Mouse (Mus musculus) CH12.LX (cell line): Measurements from ENCODE around the gene Nr1i3. TPM values are rescaled to one million over a fixed set of nuclear protein-coding genes. Genes with fewer than 3 reads are reported as not detected.
A peak's percentile ranks its signal among the peaks of the same experiment; 100 is the strongest.

Experiments
- DNase-seq: peaks from one replicate; pipeline ENCODE4 v3.0.0-alpha.2; 2013; ENCODE audit errors: extremely low read depth
- H3K27ac ChIP-seq: 2 replicates; pipeline ENCODE4 v1.5.1; 2012; ENCODE audit warnings: low read depth, mild to moderate bottlenecking, control low read depth, moderate library complexity; ENCODE audit not compliant: insufficient read depth
- H3K27me3 ChIP-seq: replicated peaks from 2 replicates; pipeline ENCODE3; 2012; ENCODE audit warnings: inconsistent platforms
- H3K36me3 ChIP-seq, 2 experiments: replicated peaks in 1 of 2; 2 replicates each; pipeline versions ENCODE3 to v1.6.1; 2012; ENCODE audit warnings: inconsistent platforms in 1 of 2, low read length in 1 of 2, mild to moderate bottlenecking in 1 of 2, mixed read lengths in 1 of 2, moderate library complexity in 1 of 2; ENCODE audit not compliant: control insufficient read depth in 1 of 2, insufficient read depth in 1 of 2
- H3K4me1 ChIP-seq, 2 experiments: 2 replicates each; pipeline ENCODE4 v1.6.1; 2012; ENCODE audit warnings: inconsistent platforms in 1 of 2, moderate library complexity in 1 of 2; ENCODE audit not compliant: insufficient read depth in 2 of 2, control insufficient read depth in 1 of 2
- H3K4me2 ChIP-seq: 2 replicates; pipeline ENCODE4 v1.6.1; 2012; ENCODE audit warnings: low read depth, mild to moderate bottlenecking, control low read depth; ENCODE audit not compliant: poor library complexity, insufficient read depth, severe bottlenecking
- H3K4me3 ChIP-seq, 3 experiments: fragments of 150-350 bp in 1 of 3; sonication (generic) in 1 of 3; replicated peaks in 1 of 3; 2 replicates each; pipeline versions ENCODE3 to v1.5.1; 2011 to 2012; ENCODE audit warnings: low read depth in 2 of 3, low read length in 2 of 3, mild to moderate bottlenecking in 2 of 3, moderate library complexity in 2 of 3, control low read depth in 1 of 3, improper control_type of control experiment in 1 of 3, inconsistent platforms in 1 of 3, mixed read lengths in 1 of 3; ENCODE audit not compliant: poor library complexity in 1 of 3
- H3K79me2 ChIP-seq: replicated peaks from 2 replicates; pipeline ENCODE4 v1.6.1; 2012; ENCODE audit warnings: mild to moderate bottlenecking, moderate library complexity; ENCODE audit not compliant: control insufficient read depth, poor library complexity, insufficient read depth, severe bottlenecking; ENCODE audit errors: extremely low read depth
- H3K9ac ChIP-seq: 2 replicates; pipeline ENCODE4 v1.6.1; 2012; ENCODE audit warnings: low read depth, mild to moderate bottlenecking, control low read depth, moderate library complexity; ENCODE audit not compliant: insufficient read depth
- H3K9me3 ChIP-seq: replicated peaks from 2 replicates; pipeline ENCODE3; 2012; ENCODE audit warnings: low read length, inconsistent platforms, mixed read lengths
- CHD1 ChIP-seq: IDR thresholded peaks from 2 replicates; pipeline ENCODE4 v1.6.1; 2012; ENCODE audit warnings: low read depth, low read length, improper control_type of control experiment, inconsistent platforms
- E2F4 ChIP-seq: IDR thresholded peaks from 2 replicates; pipeline ENCODE4 v1.6.1; 2011; ENCODE audit warnings: low read depth, low read length, improper control_type of control experiment; ENCODE audit not compliant: insufficient replicate concordance
- ELF1 ChIP-seq: IDR thresholded peaks from 2 replicates; pipeline ENCODE4 v1.6.1; 2014; ENCODE audit warnings: low read depth, mild to moderate bottlenecking, inconsistent platforms, low read length, improper control_type of control experiment
- EP300 ChIP-seq: IDR thresholded peaks from 2 replicates; pipeline ENCODE4 v1.6.1; 2011; ENCODE audit warnings: low read length, improper control_type of control experiment
- ETS1 ChIP-seq: conservative IDR thresholded peaks from 2 replicates; pipeline ENCODE4 v1.6.1; 2012; ENCODE audit warnings: low read depth, mild to moderate bottlenecking, inconsistent platforms, low read length, improper control_type of control experiment, moderate library complexity
- GABPA ChIP-seq: IDR thresholded peaks from 2 replicates; pipeline ENCODE4 v1.6.1; 2012; ENCODE audit warnings: low read depth, low read length, improper control_type of control experiment, inconsistent platforms; ENCODE audit not compliant: insufficient replicate concordance
- IRF4 ChIP-seq: IDR thresholded peaks from 2 replicates; pipeline ENCODE4 v1.6.1; 2014; ENCODE audit warnings: low read depth, mild to moderate bottlenecking, inconsistent platforms, low read length, improper control_type of control experiment
- JUN ChIP-seq: IDR thresholded peaks from 2 replicates; pipeline ENCODE4 v1.6.1; 2011; ENCODE audit warnings: low read depth, mild to moderate bottlenecking, low read length, improper control_type of control experiment, moderate library complexity; ENCODE audit not compliant: insufficient read depth
- JUND ChIP-seq: conservative IDR thresholded peaks from 2 replicates; pipeline ENCODE4 v1.6.1; 2011; ENCODE audit warnings: low read depth, low read length, improper control_type of control experiment
- MXI1 ChIP-seq: IDR thresholded peaks from 2 replicates; pipeline ENCODE4 v1.6.1; 2011; ENCODE audit warnings: mild to moderate bottlenecking, low read depth, low read length, improper control_type of control experiment
- MYC ChIP-seq: IDR thresholded peaks from 2 replicates; pipeline ENCODE4 v1.6.1; 2011; ENCODE audit warnings: low read depth, mild to moderate bottlenecking, improper control_type of control experiment, low read length
- NRF1 ChIP-seq: IDR thresholded peaks from 2 replicates; pipeline ENCODE4 v1.6.1; 2014; ENCODE audit warnings: low read depth, mild to moderate bottlenecking, inconsistent platforms, low read length, improper control_type of control experiment, moderate library complexity
- POLR2A ChIP-seq: IDR thresholded peaks from 2 replicates; pipeline ENCODE4 v1.6.1; 2011; ENCODE audit warnings: low read depth, mild to moderate bottlenecking, improper control_type of control experiment, low read length
- POLR2AphosphoS2 ChIP-seq: IDR thresholded peaks from 2 replicates; pipeline ENCODE4 v1.6.1; 2011; ENCODE audit warnings: low read depth, low read length, improper control_type of control experiment
- RAD21 ChIP-seq: IDR thresholded peaks from 2 replicates; pipeline ENCODE4 v1.6.1; 2011; ENCODE audit warnings: low read depth, mild to moderate bottlenecking, low read length, improper control_type of control experiment, moderate library complexity
- SMC3 ChIP-seq: IDR thresholded peaks from 2 replicates; pipeline ENCODE4 v1.6.1; 2011; ENCODE audit warnings: low read depth, low read length, improper control_type of control experiment
- TCF12 ChIP-seq: IDR thresholded peaks from 2 replicates; pipeline ENCODE4 v1.6.1; 2014; ENCODE audit warnings: low read depth, mild to moderate bottlenecking, inconsistent platforms, low read length, improper control_type of control experiment
- USF2 ChIP-seq: conservative IDR thresholded peaks from 2 replicates; pipeline ENCODE4 v1.6.1; 2011; ENCODE audit warnings: low read depth, low read length, improper control_type of control experiment
- ZC3H11A ChIP-seq: IDR thresholded peaks from 2 replicates; pipeline ENCODE4 v1.6.1; 2012; ENCODE audit warnings: low read depth, mild to moderate bottlenecking, inconsistent platforms, low read length, improper control_type of control experiment
- ZMIZ1 ChIP-seq: IDR thresholded peaks from 2 replicates; pipeline ENCODE4 v1.6.1; 2012; ENCODE audit warnings: low read depth, mild to moderate bottlenecking, inconsistent platforms, low read length, improper control_type of control experiment
- dilution Hi-C: fragments of 300-500 bp; cut with MboI; formaldehyde crosslinking; loops from 2 replicates; pipeline ENCODE4 v1.14.3; 2020; ENCODE audit warnings: low sequenced_read_pairs; ENCODE audit not compliant: extremely low pct_unique_long_range_greater_than_20kb, extremely low pct_ligation_motif_present
- in situ Hi-C: fragments of 300-500 bp; cut with MboI; formaldehyde crosslinking; loops from 3 replicates; pipeline ENCODE4 v1.14.3; 2019; ENCODE audit warnings: low sequenced_read_pairs, low pct_ligation_motif_present, low pct_unique_long_range_greater_than_20kb, mixed read lengths
- polyA plus RNA-seq: library from polyadenylated mRNA; unstranded; fragments of >175 nt; gene quantifications from 2 replicates; pipeline ENCODE4 v1.2.1, GENCODE M21; 2012; ENCODE audit warnings: low read depth; ENCODE audit not compliant: insufficient read length
- total RNA-seq, 2 experiments: library from RNA; depleted of rRNA; stranded (reverse); fragments of 300-350 nt in 1 of 2; fragments of >200 nt in 1 of 2; gene quantifications; 2 replicates each; pipeline ENCODE4 v1.2.3; 2012 to 2014

Nr1i3 gene
- total and polyA plus RNA-seq, 3 experiments, result 0.23 to 1.2 TPM; not detected in 1

DNA sequence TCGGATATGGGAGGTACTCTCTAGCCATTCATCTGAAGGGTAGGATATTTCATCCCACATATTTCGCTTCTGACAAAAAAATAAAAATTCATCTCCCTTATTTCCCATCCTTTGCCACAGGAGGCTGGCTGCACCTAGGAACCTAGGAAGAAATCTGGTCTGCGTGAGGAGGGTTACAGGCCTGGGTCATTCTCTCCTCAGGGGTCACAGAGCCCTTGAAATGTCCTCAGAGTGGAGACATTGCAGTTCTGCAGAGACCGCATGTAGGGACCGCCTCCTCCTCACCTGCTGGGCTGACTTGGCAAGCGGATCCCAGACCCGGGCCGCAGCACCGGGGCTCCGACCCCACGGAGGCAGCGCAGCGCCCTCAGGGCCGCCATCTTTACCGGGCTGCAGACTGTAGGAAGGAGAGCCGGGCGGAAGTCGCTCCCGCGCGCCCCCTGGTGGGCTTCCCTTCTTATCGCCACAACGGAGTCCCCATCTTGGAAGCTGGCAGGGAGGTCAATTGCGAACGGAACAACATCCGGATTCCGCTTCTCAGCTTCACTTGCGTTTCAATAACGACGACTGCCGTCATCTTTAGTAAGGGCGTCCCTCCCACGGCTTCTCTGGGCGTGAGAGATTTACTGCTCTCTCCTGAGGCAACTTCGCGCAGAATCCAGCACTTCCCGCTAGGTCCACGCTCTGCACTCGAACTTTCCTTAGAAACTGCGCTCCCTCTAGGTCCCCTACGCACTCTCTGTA is 33.1 kb downstream of the Nr1i3 start (continued):
- no peak for TF ChIP-seq ETS1
- no peak for TF ChIP-seq EP300
- 0 out of 2 replicates have a peak, but pooled peaks have one; percentile 31 for TF ChIP-seq JUND
- TF ChIP-seq E2F4, result peak; percentile 65; the same call in 1 of the 2 replicates
- no peak for TF ChIP-seq ZC3H11A
- no peak for TF ChIP-seq USF2
- no peak for TF ChIP-seq CHD1
- TF ChIP-seq RAD21, result no peak
- TF ChIP-seq JUN, result no peak
- peak; percentile 71 for TF ChIP-seq MXI1
- TF ChIP-seq ZMIZ1, result no peak; the same call in 1 of the 2 replicates
- TF ChIP-seq ELF1, result peak; percentile 95
- TF ChIP-seq POLR2A, result peak; percentile 93

DNA sequence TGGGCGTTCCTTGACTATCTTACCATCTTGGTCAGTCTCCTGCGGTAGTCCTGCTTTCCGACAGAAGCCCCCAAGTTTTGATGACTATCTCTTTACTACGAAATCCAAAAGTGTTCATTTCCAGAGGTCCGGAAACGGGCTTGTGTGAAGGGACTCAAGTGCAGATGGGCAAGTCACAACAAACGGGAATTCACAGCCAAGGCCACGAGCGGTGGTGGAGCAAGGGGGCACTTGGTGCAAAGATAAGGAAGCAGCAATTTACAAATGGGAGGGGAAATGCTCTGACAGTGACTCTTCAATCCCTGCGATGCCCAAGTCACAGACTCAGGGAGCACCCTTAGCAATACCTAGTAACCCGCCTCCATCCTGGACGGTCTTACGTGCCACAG is 33.7 kb downstream of the Nr1i3 start:
- Histone ChIP-seq H3K9ac (peak overlapping the region; percentile 81), H3K4me3 (peak overlapping the region; percentile 57 to 72 (median 63)), H3K4me2 (peak overlapping the region; percentile 64), H3K27me3 (peaks cover 3% of the 10 kb centered on the region), H3K79me2 (peaks cover 20% of the 10 kb centered on the region), H3K27ac (peak overlapping the region; percentile 40), H3K4me1 (peaks cover 17 to 51% of the 10 kb centered on the region in 2 experiments), H3K36me3 (peaks cover 21 to 30% of the 10 kb centered on the region in 2 experiments), H3K9me3 (no peaks in the 10 kb centered on the region)
- no peak for DNase-seq
- no peak for TF ChIP-seq NRF1
- TF ChIP-seq ETS1, result 0 out of 2 replicates have a peak, but pooled peaks have one; percentile 35
- TF ChIP-seq MXI1, result peak; percentile 15; the same call in 1 of the 2 replicates
- TF ChIP-seq SMC3, result no peak; the same call in 1 of the 2 replicates
- peak; percentile 45 for TF ChIP-seq MYC
- no peak for TF ChIP-seq TCF12
- TF ChIP-seq GABPA, result no peak
- no peak for TF ChIP-seq IRF4
- TF ChIP-seq POLR2AphosphoS2, result no peak
- TF ChIP-seq ZC3H11A, result no peak
- dilution Hi-C loops (no loop called here), in situ Hi-C loops (no loop called here)
